Mouse (Mus musculus): Measurements from ENCODE around the gene Gm8237. TPM values are rescaled to one million over a fixed set of nuclear protein-coding genes. Genes with fewer than 3 reads are reported as not detected.
"Not testable (repeated sequence)": the region's sequence is repeated elsewhere in the genome, so short reads cannot be mapped to it uniquely, and the experiment has no call there.

Gm8237 gene
- total RNA-seq (2015; ENCODE audit: low replicate concordance) (not detected in 2 replicates), total RNA-seq (2017; ENCODE audit: low replicate concordance) (not detected in 2 replicates)

DNA sequence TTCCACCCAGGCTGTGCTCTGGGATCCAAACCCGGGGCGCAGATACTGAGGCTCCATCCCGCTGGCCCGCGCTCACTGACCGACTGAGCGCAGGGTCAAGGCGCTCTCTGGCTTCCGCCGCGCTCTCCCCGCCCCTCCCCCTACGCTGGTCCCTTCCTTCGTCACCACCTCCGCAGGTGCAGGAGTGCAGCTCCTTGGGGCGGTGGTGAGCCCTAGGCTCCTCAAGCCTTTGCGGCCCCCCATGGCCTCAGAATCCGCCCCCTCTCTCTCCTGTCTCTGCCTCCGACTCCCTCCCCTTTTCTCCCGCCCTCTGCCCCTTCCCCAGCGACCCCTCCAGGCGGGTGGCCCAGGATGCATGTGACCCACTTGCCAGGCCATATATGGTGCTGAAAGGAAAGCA lies at the start of gene Gm8237:
Gene Gm8237, minus strand, starts transcription at position 142 of the 400 bp plus-strand sequence.
- ATAC-seq (replicated peaks; ENCODE audit: low FRiP score, poor library complexity, severe bottlenecking) = not testable (repeated sequence)

DNA sequence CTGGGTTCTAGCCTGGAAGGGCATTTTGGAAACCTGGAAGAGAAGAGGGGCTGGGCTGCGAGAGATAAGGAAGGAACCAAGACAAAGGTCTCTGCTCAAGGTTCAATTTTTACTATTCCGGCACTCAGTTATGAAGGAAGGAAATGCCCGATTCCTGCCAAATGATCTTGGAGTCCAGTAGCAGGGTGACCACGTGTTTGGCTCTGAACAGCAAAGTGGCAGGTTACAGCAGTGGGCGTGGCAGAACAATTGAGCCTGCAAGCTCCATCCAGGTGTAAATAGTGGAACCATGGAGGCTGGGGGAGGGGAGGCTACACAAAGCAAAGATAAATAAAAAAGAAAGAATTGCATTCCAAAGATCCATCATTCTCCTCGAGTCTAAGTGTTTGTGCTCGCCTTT lies 43.1 kb upstream of the Gm8237 start:
- not testable (repeated sequence) for ATAC-seq (replicated peaks; ENCODE audit: low FRiP score, poor library complexity, severe bottlenecking)

DNA sequence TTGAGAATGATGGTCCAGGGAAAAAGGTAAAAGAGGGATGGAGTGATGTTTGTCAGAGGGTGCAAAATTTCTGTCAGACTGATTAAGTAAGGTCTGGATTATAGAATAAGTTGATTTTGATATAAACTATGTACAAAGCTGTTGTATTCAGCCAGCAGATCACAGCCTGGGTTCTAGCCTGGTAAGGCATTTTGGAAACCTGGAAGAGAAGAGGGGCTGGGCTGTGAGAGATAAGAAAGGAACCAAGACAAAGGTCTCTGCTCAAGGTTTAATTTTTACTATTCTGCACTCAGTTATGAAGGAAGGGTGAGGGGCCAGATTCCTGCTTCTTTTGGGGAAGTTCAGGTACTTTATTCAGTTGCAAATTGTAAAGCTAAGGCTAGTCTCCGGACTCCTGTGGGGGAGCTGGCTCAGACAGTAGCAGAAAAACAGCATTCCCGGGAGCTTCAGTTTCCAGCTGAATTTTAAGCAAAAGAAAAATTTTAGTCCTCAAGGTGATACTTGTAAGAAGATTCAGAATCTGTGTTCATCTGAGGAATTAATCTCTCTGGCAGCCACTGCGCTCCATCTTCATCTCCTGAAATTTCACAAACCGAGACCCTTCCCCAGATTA lies 38.3 kb upstream of the Gm8237 start:
- ATAC-seq (replicated peaks; ENCODE audit: low FRiP score, poor library complexity, severe bottlenecking) = not testable (repeated sequence)

DNA sequence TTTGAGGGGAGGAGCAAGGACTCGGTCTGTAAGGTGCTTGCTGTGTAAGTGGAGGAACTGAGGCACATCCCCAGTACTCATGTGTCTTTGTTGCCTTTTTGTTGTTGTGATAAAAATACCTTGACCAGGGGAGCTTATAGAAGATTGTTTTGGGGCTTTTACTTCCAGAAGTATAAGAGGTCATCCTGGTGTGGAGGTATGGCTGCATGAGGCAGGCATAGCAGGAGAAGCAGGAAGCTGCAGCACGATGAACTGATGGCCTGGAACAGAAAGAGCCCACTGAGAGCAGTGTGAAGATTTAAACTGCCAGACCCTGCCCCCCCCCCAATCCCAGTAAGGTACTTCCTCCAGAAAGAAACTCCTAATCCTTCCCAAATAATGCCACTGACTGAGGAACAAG lies 33.5 kb upstream of the Gm8237 start:
- not testable (repeated sequence) for ATAC-seq (replicated peaks; ENCODE audit: low FRiP score, poor library complexity, severe bottlenecking)

DNA sequence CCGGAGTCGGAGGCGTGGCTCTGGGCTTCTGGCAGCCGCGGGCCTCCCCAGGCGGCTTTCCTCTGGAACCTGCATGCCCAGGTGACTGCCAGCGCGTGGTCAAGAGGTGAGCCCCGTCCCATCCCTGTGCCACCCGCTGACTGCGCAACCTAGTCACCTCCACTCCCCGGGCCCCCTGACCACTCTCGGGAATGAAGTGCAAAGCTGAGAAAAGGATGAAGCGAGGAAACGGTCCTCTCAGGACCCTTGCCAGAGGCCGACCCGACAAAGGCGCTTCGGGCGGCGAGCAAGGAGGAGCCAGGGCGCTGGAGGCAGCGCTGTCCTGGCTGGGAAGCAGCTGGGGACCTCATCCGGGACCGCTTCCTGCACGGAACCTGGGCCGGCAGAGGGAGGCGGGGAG lies 391 bp downstream of the Gm8237 start:
- ATAC-seq (replicated peaks; ENCODE audit: low FRiP score, poor library complexity, severe bottlenecking) = not testable (repeated sequence)

DNA sequence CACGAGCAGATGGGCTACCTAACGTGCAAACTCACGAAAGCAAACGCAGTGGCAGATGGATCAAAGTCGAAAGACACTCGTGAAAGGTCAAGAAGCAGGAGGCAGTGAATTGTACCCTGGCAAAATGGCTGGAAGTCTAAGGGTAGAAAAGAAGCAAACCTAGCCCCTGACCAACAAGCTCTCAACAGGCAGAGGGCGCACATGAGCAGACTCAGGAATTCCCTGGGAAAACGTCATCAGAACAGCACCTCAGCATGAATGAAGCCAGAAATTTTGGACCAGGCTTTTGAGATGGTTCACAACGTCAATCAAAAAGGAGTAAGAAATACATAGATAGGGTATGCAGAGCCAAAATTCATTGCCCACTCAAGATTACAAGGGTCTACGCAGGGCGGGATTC lies 1.0 kb downstream of the Gm8237 start:
- ATAC-seq (replicated peaks; ENCODE audit: low FRiP score, poor library complexity, severe bottlenecking) = not testable (repeated sequence)

DNA sequence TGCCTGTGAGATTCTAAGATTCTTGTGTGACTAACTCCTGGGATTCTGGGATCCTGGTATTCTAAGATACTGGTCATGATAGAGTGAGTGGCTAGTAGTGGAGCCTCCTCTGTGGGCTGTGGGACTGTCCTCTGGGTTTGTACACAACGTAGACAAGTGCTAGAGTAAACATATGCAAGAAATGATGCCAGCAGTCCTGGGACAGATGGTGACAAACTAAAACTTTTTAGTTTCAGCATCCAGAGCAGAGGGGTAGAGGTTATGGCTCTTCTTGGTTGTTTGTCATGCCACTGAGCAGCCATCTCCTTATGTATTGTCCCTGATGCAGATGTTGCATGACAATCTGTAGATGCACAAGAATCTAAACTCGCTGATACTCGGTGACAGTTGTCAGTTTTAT lies 24.3 kb downstream of the Gm8237 start:
- not testable (repeated sequence) for ATAC-seq (replicated peaks; ENCODE audit: low FRiP score, poor library complexity, severe bottlenecking)

DNA sequence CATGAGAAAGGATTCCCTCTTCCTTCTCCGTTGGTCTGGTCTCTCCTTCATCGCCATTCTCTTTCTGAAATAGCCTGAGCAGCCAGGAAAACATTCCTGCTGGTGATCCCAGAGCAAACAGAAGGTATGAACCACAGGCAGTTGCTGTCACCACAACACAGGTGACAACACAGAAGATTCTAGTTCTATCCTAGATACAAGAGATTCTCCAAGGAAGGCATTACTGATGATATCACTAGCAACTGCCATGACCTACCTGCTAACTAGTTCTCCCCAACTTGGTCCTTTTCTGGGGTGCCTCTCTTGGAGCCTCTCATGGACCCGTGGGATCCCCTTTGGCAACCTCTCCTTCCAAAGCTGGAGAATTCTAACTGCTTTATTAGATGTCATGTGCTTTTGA lies 50.0 kb downstream of the Gm8237 start, which contains the start of gene Gm3424:
Gene Gm3424, minus strand, starts transcription at position 101 of the 400 bp plus-strand sequence.
- ATAC-seq (replicated peaks; ENCODE audit: low FRiP score, poor library complexity, severe bottlenecking) = not testable (repeated sequence)

DNA sequence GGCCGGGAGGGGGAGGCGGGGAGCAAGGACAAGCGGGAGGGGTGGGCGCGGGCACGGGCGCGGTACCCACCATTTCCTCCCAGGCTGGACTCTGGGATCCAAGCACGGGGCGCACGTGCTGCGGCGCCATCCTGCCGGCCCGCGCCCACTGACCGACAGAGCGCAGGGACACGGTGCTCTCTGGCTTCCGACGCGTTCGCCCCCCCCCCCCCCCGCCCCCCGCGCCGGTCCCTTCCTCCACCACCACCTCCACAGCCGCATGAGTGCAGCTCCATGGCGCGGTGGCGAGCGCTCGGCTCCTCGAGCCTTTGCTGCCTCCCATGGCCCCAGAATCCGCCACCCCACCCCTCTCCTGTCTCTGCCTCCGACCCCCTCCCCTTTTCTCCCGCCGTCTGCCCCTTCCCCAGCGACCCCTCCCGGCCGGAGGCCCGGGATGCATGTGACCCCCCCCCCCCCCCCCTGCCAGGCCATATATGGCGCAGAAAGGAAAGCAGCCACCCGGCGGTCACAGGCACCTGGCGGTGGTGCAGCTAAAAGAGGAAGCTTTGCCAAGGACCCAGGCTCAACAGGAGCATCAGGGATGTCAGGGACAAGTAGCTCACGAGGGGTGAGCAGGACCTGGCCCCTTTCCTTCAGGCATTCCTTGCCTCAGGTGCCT lies 67.4 kb downstream of the Gm8237 start:
- ATAC-seq (replicated peaks; ENCODE audit: low FRiP score, poor library complexity, severe bottlenecking) = not testable (repeated sequence)

Other genes starting within 250 kb of the Gm8237 start
- not detected in 2 replicates for gene Gm8265, start 247.4 kb downstream of the Gm8237 start, total RNA-seq (2015; ENCODE audit: low replicate concordance)
- gene Gm8265, start 247.4 kb downstream of the Gm8237 start, total RNA-seq (2017; ENCODE audit: low replicate concordance) = not detected in 2 replicates
- gene Gm9603, start 192.9 kb downstream of the Gm8237 start, total RNA-seq (2015; ENCODE audit: low replicate concordance) = not detected in 2 replicates
- gene Gm9603, start 192.9 kb downstream of the Gm8237 start, total RNA-seq (2017; ENCODE audit: low replicate concordance) = not detected in 2 replicates
- gene Gm3373, start 138.8 kb downstream of the Gm8237 start, total RNA-seq (2015; ENCODE audit: low replicate concordance) = not detected in 2 replicates
- not detected in 2 replicates for gene Gm3373, start 138.8 kb downstream of the Gm8237 start, total RNA-seq (2017; ENCODE audit: low replicate concordance)
- gene Gm3383, start 72.4 kb downstream of the Gm8237 start, total RNA-seq (2015; ENCODE audit: low replicate concordance) = not detected in 2 replicates
- gene Gm3383, start 72.4 kb downstream of the Gm8237 start, total RNA-seq (2017; ENCODE audit: low replicate concordance) = not detected in 2 replicates
- gene Gm3424, start 50.1 kb downstream of the Gm8237 start, total RNA-seq (2015; ENCODE audit: low replicate concordance) = not detected in 2 replicates
- not detected in 2 replicates for gene Gm3424, start 50.1 kb downstream of the Gm8237 start, total RNA-seq (2017; ENCODE audit: low replicate concordance)
- not detected in 2 replicates for gene Gm3248, start 81.4 kb upstream of the Gm8237 start, total RNA-seq (2015; ENCODE audit: low replicate concordance)
- not detected in 2 replicates for gene Gm3248, start 81.4 kb upstream of the Gm8237 start, total RNA-seq (2017; ENCODE audit: low replicate concordance)
- not detected in 2 replicates for gene Gm3453, start 98.8 kb upstream of the Gm8237 start, total RNA-seq (2015; ENCODE audit: low replicate concordance)
- gene Gm3453, start 98.8 kb upstream of the Gm8237 start, total RNA-seq (2017; ENCODE audit: low replicate concordance) = not detected in 2 replicates
- gene Gm6337, start 177.9 kb upstream of the Gm8237 start, total RNA-seq (2015; ENCODE audit: low replicate concordance) = not detected in 2 replicates
- not detected in 2 replicates for gene Gm6337, start 177.9 kb upstream of the Gm8237 start, total RNA-seq (2017; ENCODE audit: low replicate concordance)
- not detected in 2 replicates for gene Gm8206, start 213.6 kb upstream of the Gm8237 start, total RNA-seq (2015; ENCODE audit: low replicate concordance)
- gene Gm8206, start 213.6 kb upstream of the Gm8237 start, total RNA-seq (2017; ENCODE audit: low replicate concordance) = not detected in 2 replicates
- gene Gm3468, start 228.3 kb upstream of the Gm8237 start, total RNA-seq (2015; ENCODE audit: low replicate concordance) = not detected in 2 replicates
- gene Gm3468, start 228.3 kb upstream of the Gm8237 start, total RNA-seq (2017; ENCODE audit: low replicate concordance) = not detected in 2 replicates
- gene Gm3476, start 245.4 kb upstream of the Gm8237 start, total RNA-seq (2015; ENCODE audit: low replicate concordance) = not detected in 2 replicates
- gene Gm3476, start 245.4 kb upstream of the Gm8237 start, total RNA-seq (2017; ENCODE audit: low replicate concordance) = 0.60 TPM in 1 of 2 replicates, not detected in the other

All from erythroblast, adult 5-6 weeks (primary cell).